Mouse (Mus musculus) bone marrow, adult 2 months (tissue): ENCODE measurements at regions not wholly inside any gene's neighbourhood (a gene's known extent, or its start where the extent isn't known, plus 50 kb on each side); places are given as distances from the start of the nearest gene placed in this dataset.

Source experiments
- CTCF ChIP-seq: fragments of 200-500 bp; IDR thresholded peaks from 2 replicates; pipeline ENCODE4 v1.5.1; 2011; ENCODE audit warnings: low read length, control low read depth; ENCODE audit not compliant: control insufficient read depth, insufficient read depth
- POLR2A ChIP-seq: fragments of 200-500 bp; IDR thresholded peaks from 2 replicates; pipeline ENCODE4 v1.6.1; 2011; ENCODE audit warnings: low read depth, mild to moderate bottlenecking, control low read depth, low read length, borderline replicate concordance; ENCODE audit not compliant: control insufficient read depth

- TF ChIP-seq POLR2A: no peak
- no peak for TF ChIP-seq CTCF
Observed at GRCm38 (mm10) chr12:71574685-71575084, 256.2 kb upstream of the Daam1 start.
